Mouse (Mus musculus) adrenal gland, adult 10 weeks (tissue): ENCODE measurements around the gene Vmn2r107. TPM values are rescaled to one million over a fixed set of nuclear protein-coding genes. Genes with fewer than 3 reads are reported as not detected.

Source experiments
- polyA plus RNA-seq: library from polyadenylated mRNA; stranded (reverse); fragments of 350-450 nt; fragmentation: Illumina TruSeq; extraction: RNeasy Lipid Tissue Mini Kit (QIAGEN cat#74804); gene quantifications from one replicate; pipeline ENCODE4 v1.2.3, GENCODE M21; 2014; ENCODE audit warnings: low read depth, low replicate concordance

Vmn2r107 gene
- not detected for polyA plus RNA-seq

DNA sequence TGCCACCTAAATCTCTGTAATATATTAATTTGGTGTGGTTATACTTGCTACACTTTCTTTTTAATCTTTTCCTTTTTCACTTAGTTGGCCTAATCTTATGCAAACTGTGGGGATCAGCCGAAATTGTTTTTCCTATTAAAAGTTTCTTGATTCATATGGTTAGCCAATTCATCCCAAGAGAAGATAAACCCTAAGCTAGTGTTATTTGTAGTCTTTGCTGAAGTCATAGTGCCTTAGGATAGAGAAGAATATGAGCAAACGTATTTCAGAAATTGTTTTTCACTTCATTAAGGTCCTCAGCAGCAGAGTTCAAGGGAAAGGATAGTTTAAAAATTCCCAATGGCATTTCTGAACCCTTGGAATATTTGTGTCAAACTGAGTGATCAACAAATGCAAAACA is at the start of gene Vmn2r107:
TSS of gene Vmn2r107 (plus strand) at position 301 of the 400 bp plus-strand sequence.

DNA sequence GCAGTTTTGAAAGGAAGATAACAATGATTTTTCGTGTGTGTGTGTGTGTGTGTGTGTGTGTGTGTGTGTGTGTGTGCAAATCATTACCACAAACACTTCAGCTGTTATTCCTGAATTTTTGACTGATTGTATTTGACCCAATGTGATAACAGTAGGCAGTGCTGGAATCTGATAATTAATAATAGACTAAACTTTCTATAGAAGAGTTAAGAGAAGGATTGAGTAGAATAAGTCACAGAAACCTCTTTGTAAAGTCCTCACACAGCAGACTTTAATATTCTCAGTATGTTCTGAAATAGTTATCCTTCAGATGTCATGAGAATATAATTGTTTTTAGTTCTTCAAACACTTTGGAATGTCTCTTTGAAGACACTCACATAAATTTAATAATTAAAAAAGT is 68.8 kb downstream of the Vmn2r107 start, which contains the start of gene Vmn1r224:
TSS of gene Vmn1r224 (plus strand) at position 301 of the 400 bp plus-strand sequence.

Other genes starting within 250 kb of the Vmn2r107 start
- not detected for gene Fpr-rs7, start 231.0 kb upstream of the Vmn2r107 start, polyA plus RNA-seq
- gene Fpr-rs6, start 162.1 kb upstream of the Vmn2r107 start, polyA plus RNA-seq, result not detected
- gene Vmn2r105, start 110.2 kb upstream of the Vmn2r107 start, polyA plus RNA-seq, result not detected
- gene Vmn2r106, start 59.7 kb upstream of the Vmn2r107 start, polyA plus RNA-seq, result not detected
- not detected for gene Vmn1r224, start 68.9 kb downstream of the Vmn2r107 start, polyA plus RNA-seq
- not detected for gene Vmn2r108, start 136.1 kb downstream of the Vmn2r107 start, polyA plus RNA-seq
- not detected for gene Vmn1r225, start 152.9 kb downstream of the Vmn2r107 start, polyA plus RNA-seq
- not detected for gene Vmn2r109, start 219.5 kb downstream of the Vmn2r107 start, polyA plus RNA-seq